ENCODE assay signal across 8 mouse cellular contexts in the genomic region with DNA sequence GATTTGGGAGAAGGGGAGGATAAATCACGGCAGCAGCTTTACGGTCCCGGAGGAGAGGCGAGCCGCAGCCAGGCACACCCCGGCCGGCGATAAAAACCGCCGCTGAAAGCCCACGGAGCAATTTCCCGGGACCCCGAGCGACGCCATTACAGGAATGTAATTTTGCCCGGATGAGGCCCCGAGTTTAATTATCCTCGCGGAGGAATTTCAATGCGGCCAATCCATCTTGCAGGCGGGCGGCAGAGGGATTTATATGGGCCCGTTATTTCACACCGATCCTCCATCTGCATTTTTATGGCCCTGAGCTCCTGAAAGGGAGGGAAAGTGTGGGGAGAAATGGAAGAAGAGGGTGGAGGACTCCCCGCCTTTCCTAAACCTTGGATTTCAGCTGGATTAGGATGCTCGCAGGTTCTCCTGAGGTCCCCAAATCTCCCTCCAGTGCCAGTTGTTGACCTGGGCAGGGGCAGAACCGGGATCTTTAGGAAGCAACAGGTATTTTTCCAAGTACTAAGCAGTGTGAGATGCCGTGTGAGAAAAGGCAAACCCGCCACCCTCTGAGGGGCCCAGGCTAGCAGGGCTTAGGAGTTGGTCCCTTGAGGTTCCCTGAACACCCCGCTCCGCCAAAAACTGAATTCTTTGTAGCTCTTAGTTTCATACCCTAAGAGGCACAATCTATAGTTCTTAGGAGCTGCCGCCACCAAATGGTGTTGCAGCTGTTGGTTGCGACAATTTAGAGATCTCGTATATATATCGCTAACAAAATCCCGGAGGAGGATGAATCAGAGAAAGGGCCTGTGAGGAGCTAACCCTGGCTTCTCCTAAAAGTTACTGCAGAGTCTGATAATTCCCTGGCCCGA. TPM values are rescaled to one million over a fixed set of nuclear protein-coding genes. Genes with fewer than 3 reads are reported as not detected.
DNase-seq lines count a peak whose midpoint lies in the region; ATAC-seq and TF ChIP-seq lines count a peak whose summit lies in the region.

Gene Atp5g2 (minus strand): TSS at position 138 of the 857 bp plus-strand sequence.

- no peak for TF ChIP-seq CTCF in ES-Bruce4 (IDR thresholded peaks at IDR 0.05; ENCODE audit: low read depth, low read length)
- no peak for TF ChIP-seq CTCF in embryonic fibroblast, embryonic 13.5 days (IDR thresholded peaks at IDR 0.05; ENCODE audit: borderline replicate concordance, insufficient read depth, low read length)

- peaks cover 2% of the 10 kb centered on the region for H3K4me1 ChIP-seq in ES-Bruce4 (ENCODE audit: control insufficient read depth, insufficient read depth, low read length)
- H3K4me1 ChIP-seq in embryonic fibroblast, embryonic 13.5 days (ENCODE audit: control insufficient read depth, insufficient read depth, low read length): peaks cover 7% of the 10 kb centered on the region
- peaks cover 14 to 22% of the 10 kb centered on the region in 2 experiments for H3K4me1 ChIP-seq in heart, embryonic 14.5 days (ENCODE audit: control insufficient read depth in 2 of 2, insufficient read depth in 2 of 2, low read length in 2 of 2)
- H3K4me1 ChIP-seq in kidney, embryonic 16.5 days (ENCODE audit: insufficient read depth, low read length): peaks cover 29% of the 10 kb centered on the region
- H3K4me1 ChIP-seq in liver, embryonic 16.5 days (ENCODE audit: control insufficient read depth, low read depth, low read length): peaks cover 13% of the 10 kb centered on the region
- H3K4me1 ChIP-seq in neural tube, embryonic 12.5 days: peaks cover 33% of the 10 kb centered on the region

- no peaks in the 10 kb centered on the region for H3K9me3 ChIP-seq in ES-Bruce4 (replicated peaks; ENCODE audit: control insufficient read depth, insufficient read depth, low read length, poor library complexity, severe bottlenecking)
- H3K9me3 ChIP-seq in heart, embryonic 14.5 days (ENCODE audit: control insufficient read depth, low read length): no peaks in the 10 kb centered on the region
- H3K9me3 ChIP-seq in kidney, embryonic 16.5 days (ENCODE audit: low read length): peaks cover 2% of the 10 kb centered on the region; the same call in 1 of the 2 replicates
- no peaks in the 10 kb centered on the region for H3K9me3 ChIP-seq in liver, embryonic 16.5 days (replicated peaks; ENCODE audit: control insufficient read depth, low read length)
- H3K9me3 ChIP-seq in neural tube, embryonic 12.5 days: no peaks in the 10 kb centered on the region

- ATAC-seq in heart, embryonic 14.5 days (ENCODE audit: insufficient number of reproducible peaks, insufficient read depth, low FRiP score, low read depth): no peak
- no peak for ATAC-seq in kidney, embryonic 16.5 days (ENCODE audit: low FRiP score, low TSS enrichment)
- ATAC-seq in liver, embryonic 16.5 days (ENCODE audit: low read depth): no peak
- ATAC-seq in neural tube, embryonic 12.5 days (ENCODE audit: low FRiP score, low read depth): peak; percentile 14; the same call in 1 of the 2 replicates

- H3K36me3 ChIP-seq in ES-Bruce4 (ENCODE audit: control insufficient read depth, insufficient read depth, low read length, poor library complexity, severe bottlenecking): peaks cover 11% of the 10 kb centered on the region
- H3K36me3 ChIP-seq in heart, embryonic 14.5 days (ENCODE audit: control insufficient read depth, insufficient read depth, low read length): peaks cover 23% of the 10 kb centered on the region
- H3K36me3 ChIP-seq in kidney, embryonic 16.5 days (ENCODE audit: insufficient read depth, low read length): peaks cover 4% of the 10 kb centered on the region
- H3K36me3 ChIP-seq in liver, embryonic 16.5 days (ENCODE audit: control insufficient read depth, insufficient read depth): peaks cover under 1% of the 10 kb centered on the region; the same call in 1 of the 2 replicates
- H3K36me3 ChIP-seq in neural tube, embryonic 12.5 days: peaks cover 2% of the 10 kb centered on the region

- peak within 1 kb of the TSS; percentile 97 for H3K9ac ChIP-seq in ES-Bruce4 (ENCODE audit: low read depth, poor library complexity, severe bottlenecking)
- peak within 1 kb of the TSS; percentile 89 for H3K9ac ChIP-seq in heart, embryonic 14.5 days (ENCODE audit: low read length)
- peak within 1 kb of the TSS; percentile 81 for H3K9ac ChIP-seq in kidney, embryonic 16.5 days (replicated peaks; ENCODE audit: low read length)
- H3K9ac ChIP-seq in liver, embryonic 16.5 days (ENCODE audit: low read depth, low read length): peak within 1 kb of the TSS; percentile 59
- peak within 1 kb of the TSS; percentile 71 for H3K9ac ChIP-seq in neural tube, embryonic 12.5 days

- peak within 1 kb of the TSS; percentile 70 for H3K4me2 ChIP-seq in heart, embryonic 14.5 days (ENCODE audit: low read length)
- H3K4me2 ChIP-seq in kidney, embryonic 16.5 days (replicated peaks; ENCODE audit: low read depth, low read length): peak within 1 kb of the TSS; percentile 67
- peak within 1 kb of the TSS; percentile 84 for H3K4me2 ChIP-seq in liver, embryonic 16.5 days (ENCODE audit: low read depth, low read length)
- H3K4me2 ChIP-seq in neural tube, embryonic 12.5 days (replicated peaks): peak within 1 kb of the TSS; percentile 74

- no peak for TF ChIP-seq EP300 in ES-Bruce4 (IDR thresholded peaks at IDR 0.05; ENCODE audit: insufficient read depth, low read depth, low read length)

- TF ChIP-seq POLR2A in ES-Bruce4 (IDR thresholded peaks at IDR 0.05; ENCODE audit: insufficient read depth, low read length): no peak
- peak; percentile 60 for TF ChIP-seq POLR2A in embryonic fibroblast, embryonic 13.5 days (IDR thresholded peaks at IDR 0.05; ENCODE audit: low read depth, low read length)

- DNase-seq in adrenal gland, postnatal 10 days: peak; percentile 57
- DNase-seq in urinary bladder, postnatal 25 days (ENCODE audit: low spot score): peak; percentile 34

- WGBS in heart, embryonic 14.5 days: 6% methylated on average over 37 of the region's 37 CpGs
- under 1% methylated on average over 37 of the region's 37 CpGs for WGBS in kidney, embryonic 16.5 days
- WGBS in liver, embryonic 16.5 days (ENCODE audit: insufficient replicate concordance): 11% methylated on average over 37 of the region's 37 CpGs
- 2% methylated on average over 37 of the region's 37 CpGs for WGBS in neural tube, embryonic 12.5 days

- H3K4me3 ChIP-seq in ES-Bruce4 (ENCODE audit: low read depth, low read length): peak within 1 kb of the TSS; percentile 83
- no peak within 1 kb of the TSS for H3K4me3 ChIP-seq in embryonic fibroblast, embryonic 13.5 days (ENCODE audit: insufficient read depth, low read length)
- peak within 1 kb of the TSS; percentile 50 to 51 for H3K4me3 ChIP-seq in heart, embryonic 14.5 days (ENCODE audit: control insufficient read depth in 1 of 2, insufficient read depth in 1 of 2, low read depth in 1 of 2, low read length in 2 of 2)
- H3K4me3 ChIP-seq in kidney, embryonic 16.5 days (ENCODE audit: low read length): peak within 1 kb of the TSS; percentile 88
- H3K4me3 ChIP-seq in liver, embryonic 16.5 days (ENCODE audit: low read depth, low read length): peak within 1 kb of the TSS; percentile 90
- H3K4me3 ChIP-seq in neural tube, embryonic 12.5 days: peak within 1 kb of the TSS; percentile 37

- H3K27ac ChIP-seq in ES-Bruce4 (ENCODE audit: insufficient read depth, low read length): peak within 1 kb of the TSS; percentile 90
- H3K27ac ChIP-seq in embryonic fibroblast, embryonic 13.5 days (ENCODE audit: insufficient read depth, low read length): peak within 1 kb of the TSS; percentile 98
- peak within 1 kb of the TSS; percentile 94 to 98 for H3K27ac ChIP-seq in heart, embryonic 14.5 days (replicated peaks in 1 of 2; ENCODE audit: control insufficient read depth in 1 of 2, insufficient read depth in 1 of 2, low read depth in 2 of 2, low read length in 2 of 2)
- peak within 1 kb of the TSS; percentile 98 for H3K27ac ChIP-seq in kidney, embryonic 16.5 days (ENCODE audit: low read length)
- peak within 1 kb of the TSS; percentile 79 for H3K27ac ChIP-seq in liver, embryonic 16.5 days (ENCODE audit: low read length)
- H3K27ac ChIP-seq in neural tube, embryonic 12.5 days: peak within 1 kb of the TSS; percentile 95

- H3K27me3 ChIP-seq in ES-Bruce4 (ENCODE audit: control insufficient read depth, insufficient read depth, low read length, poor library complexity, severe bottlenecking): no peaks in the 10 kb centered on the region
- no peaks in the 10 kb centered on the region for H3K27me3 ChIP-seq in heart, embryonic 14.5 days (ENCODE audit: control insufficient read depth, insufficient read depth, low read length)
- H3K27me3 ChIP-seq in kidney, embryonic 16.5 days (ENCODE audit: insufficient read depth, low read length): no peaks in the 10 kb centered on the region
- peaks cover 31% of the 10 kb centered on the region for H3K27me3 ChIP-seq in liver, embryonic 16.5 days (ENCODE audit: control insufficient read depth, insufficient read depth, low read depth, low read length)
- H3K27me3 ChIP-seq in neural tube, embryonic 12.5 days (replicated peaks): no peaks in the 10 kb centered on the region

RNA-seq across cellular contexts. Expression of gene Atp5g2, which starts in this region (rescaled TPM):
- polyA plus RNA-seq in ES-Bruce4 (2011; ENCODE audit: insufficient read depth, insufficient read length, low read depth, missing spikeins): 201 and 203 TPM in 2 replicates
- total RNA-seq in adrenal gland, postnatal 10 days (2021): 10 to 100 TPM; 41.9 to 42.3 TPM
- polyA plus RNA-seq in embryonic fibroblast, embryonic 13.5 days (2011; ENCODE audit: insufficient read length, low read depth, missing spikeins): 60.3 and 158 TPM in 2 replicates
- 98.6 and 118 TPM in 2 replicates for polyA plus RNA-seq in heart, embryonic 14.5 days (2014; fragmentation: Nextera tagmentation; extraction: Ambion mirVana)
- 60.1 and 74.0 TPM in 2 replicates for polyA plus RNA-seq in kidney, embryonic 16.5 days (2015; fragmentation: Nextera tagmentation; extraction: Ambion mirVana)
- polyA plus RNA-seq in liver, embryonic 16.5 days (2015; fragmentation: Nextera tagmentation; extraction: Ambion mirVana): 25.6 and 26.0 TPM in 2 replicates
- 61.1 and 62.7 TPM in 2 replicates for polyA plus RNA-seq in neural tube, embryonic 12.5 days (2016; fragmentation: Nextera tagmentation; extraction: Ambion mirVana)
